Mouse (Mus musculus) skeletal muscle tissue, adult 2 months (tissue): ENCODE results near the gene Tas2r119.
A peak's percentile ranks its signal among the peaks of the same experiment; 100 is the strongest.
"Not testable (repeated sequence)": the region's sequence is repeated elsewhere in the genome, so short reads cannot be mapped to it uniquely, and the experiment has no call there.

Experiments
- DNase-seq: peaks from one replicate; pipeline ENCODE4 v3.0.0-alpha.2; 2012; ENCODE audit warnings: low read depth, low spot score

Gene Tas2r119

DNA sequence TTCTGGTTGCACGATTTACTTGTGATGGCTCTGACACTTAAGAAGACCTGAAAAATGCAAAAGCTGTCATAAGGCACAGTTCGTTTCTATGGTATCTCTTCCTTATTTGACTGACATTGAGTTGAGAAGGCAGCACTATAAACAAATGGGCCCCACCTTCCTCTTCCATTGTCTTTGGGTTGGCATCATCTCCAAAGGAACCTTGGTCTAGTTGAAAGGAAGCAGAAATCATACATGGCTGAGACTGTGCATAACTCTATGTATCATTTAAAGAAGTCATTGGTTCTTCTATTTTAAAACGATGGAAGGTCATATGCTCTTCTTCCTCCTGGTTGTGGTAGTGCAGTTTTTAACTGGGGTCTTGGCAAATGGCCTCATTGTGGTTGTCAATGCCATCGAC, at the start of gene Tas2r119:
Tas2r119 (plus strand) TSS at position 301 of the 400 bp plus-strand sequence.
- DNase-seq = no peak

DNA sequence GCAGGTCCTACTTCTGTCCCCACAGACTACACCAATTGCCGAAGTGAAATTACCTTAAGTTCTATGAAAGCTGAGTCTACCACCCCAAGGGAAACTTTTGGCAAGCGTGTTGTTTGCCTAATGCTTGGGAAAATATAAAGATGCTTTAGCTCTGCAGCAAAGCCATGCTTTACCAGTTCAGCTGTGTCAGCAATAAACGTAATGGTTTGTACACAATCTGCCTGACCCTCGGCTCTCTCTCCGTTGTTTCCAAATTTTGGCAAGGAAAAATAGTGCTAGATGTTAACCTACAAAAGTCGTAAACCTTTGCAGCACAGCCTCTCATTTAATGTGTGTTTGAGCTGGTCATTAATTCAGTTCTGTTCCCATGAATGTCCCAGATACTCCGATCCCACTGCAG, 44.8 kb upstream of the Tas2r119 start:
- DNase-seq = no peak

DNA sequence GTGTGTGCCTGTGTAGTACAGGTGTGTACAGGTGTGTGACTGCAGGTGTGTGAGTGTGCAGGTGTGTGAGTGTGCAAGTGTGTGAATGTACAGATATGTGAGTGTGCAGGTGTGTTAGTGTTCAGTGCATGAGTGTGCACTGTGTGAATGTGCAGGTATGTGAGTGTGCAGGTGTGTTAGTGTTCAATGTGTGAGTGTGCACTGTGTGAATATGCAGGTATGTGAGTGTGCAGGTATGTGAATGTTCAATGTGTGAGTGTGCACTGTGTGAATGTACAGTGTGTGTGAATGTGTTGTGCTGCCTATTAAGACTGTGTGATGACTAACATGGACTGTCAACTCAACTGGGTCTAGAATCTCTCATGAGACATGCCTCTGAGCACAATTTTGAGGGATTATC, 35.4 kb upstream of the Tas2r119 start:
- DNase-seq = no peak

DNA sequence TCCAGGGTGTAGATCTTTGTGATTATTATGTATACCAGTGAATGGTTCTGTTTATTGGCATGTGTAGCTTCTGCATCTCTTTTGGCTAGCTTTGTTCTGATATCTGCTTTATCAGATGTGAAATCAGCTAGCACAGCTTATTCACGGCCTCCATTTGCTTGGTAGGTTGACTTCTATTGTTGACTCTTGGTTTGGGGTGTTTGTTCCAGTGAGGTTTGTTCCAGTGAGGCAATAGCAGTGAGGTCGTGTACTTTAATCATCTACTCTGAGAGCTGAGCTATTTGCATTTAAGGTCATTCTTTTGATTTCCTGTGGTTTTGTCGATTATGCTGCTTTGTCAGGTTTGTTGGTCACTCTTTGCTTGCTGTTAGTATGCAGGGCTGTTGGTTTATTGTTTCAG, 32.8 kb upstream of the Tas2r119 start:
- DNase-seq = no peak

DNA sequence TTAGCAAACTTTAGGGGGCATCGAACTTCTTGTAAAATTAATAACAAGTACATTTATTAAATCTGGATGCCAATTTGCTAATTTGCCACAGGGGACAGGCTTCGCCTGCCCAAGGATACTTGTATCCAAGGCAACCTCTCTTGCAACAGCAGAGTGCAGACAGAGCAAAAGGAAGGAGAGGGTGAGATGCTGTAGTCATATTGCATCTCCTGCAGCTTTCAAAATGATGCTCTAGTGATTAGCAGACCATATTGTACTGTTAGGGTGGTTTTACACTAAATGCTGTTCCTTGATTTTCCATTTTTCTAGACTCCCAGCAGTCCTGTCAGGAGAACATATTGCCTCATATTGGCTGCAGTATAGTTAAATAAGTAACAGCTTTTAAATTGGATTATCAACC, 23.7 kb upstream of the Tas2r119 start:
- DNase-seq = no peak

DNA sequence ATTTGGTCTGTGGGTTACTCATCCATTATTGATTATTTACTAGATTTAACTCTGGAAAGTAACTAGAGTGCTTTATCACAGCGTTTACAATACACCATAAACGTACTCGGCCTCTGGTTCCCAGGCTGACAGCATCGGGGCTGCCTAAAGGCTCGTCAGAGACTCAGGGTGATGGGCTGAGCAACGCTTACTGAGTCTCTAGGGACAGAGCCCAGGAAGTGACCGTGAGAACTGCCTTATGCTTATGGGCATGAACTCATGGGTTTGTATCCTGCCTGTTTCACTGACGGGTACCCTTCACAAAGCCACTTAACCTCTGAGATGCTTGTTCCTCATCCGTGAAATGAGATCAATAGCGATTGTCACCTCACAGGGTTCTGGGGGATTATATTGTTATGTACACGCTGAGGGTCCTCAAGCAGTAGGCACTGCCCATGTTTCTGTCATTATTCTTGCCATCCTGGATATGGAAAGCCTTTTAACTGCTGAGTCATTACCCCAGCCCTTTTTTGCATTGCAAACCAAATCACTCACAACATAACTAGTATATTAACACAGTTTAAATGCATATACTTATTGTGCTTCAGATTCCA, 23.1 kb upstream of the Tas2r119 start:
- DNase-seq = no peak

DNA sequence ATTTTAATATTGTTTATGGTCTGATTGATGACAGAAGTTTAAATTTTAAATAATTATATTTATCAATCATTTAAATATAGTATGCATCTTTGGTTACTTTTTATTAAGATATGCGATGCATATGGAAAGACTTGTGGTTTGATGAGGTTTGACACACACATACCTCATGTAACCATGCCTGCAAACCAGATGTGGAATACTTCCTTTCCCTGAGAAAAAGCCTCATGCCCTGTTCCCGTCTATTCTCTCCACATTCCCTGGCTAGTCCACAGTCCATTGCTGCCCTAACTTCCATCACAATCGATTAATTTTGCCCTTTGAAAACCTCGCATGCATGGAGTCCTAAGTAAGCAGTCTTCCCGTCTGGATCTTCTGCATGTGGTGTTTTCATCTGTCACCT, 21.0 kb upstream of the Tas2r119 start:
- DNase-seq = no peak

DNA sequence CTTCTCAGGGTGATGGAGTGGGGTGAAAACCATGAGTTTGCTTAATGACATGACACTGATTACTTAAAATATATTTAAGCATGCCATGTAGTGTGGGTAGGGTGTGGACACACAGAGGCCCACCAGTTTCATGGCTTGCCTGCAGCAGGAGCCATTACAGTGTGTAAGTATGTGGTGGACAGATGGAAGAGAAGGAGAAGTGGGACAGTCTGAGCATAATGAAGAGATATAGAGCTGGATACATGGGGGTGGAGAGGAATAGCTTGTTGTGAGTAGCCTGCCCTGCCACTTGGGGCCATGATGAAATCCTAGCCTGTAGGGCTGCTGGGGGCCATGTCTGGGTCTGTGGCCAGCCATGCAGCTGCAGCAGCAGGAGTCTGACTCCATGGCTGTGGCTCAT, 16.8 kb upstream of the Tas2r119 start:
- no peak for DNase-seq

DNA sequence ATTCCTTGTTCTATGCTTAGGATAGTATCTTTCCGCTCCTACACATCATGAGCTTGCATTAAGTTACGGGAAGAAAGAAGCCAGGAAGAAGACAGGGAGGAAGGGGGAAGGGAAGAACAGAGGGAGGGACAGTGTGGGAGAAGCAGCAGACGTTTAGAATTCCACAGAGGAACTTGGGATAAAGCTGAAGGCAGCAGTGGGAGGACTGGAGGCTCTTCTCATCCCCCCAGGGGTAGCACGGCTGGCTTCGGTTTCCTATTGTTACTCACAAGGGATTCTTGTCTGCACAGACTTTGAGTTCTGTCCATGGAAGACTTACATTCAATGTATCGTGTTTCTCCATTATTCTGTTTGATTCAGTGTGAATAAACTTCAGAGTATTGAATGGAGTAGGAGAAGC, 5.3 kb upstream of the Tas2r119 start:
- no peak for DNase-seq

DNA sequence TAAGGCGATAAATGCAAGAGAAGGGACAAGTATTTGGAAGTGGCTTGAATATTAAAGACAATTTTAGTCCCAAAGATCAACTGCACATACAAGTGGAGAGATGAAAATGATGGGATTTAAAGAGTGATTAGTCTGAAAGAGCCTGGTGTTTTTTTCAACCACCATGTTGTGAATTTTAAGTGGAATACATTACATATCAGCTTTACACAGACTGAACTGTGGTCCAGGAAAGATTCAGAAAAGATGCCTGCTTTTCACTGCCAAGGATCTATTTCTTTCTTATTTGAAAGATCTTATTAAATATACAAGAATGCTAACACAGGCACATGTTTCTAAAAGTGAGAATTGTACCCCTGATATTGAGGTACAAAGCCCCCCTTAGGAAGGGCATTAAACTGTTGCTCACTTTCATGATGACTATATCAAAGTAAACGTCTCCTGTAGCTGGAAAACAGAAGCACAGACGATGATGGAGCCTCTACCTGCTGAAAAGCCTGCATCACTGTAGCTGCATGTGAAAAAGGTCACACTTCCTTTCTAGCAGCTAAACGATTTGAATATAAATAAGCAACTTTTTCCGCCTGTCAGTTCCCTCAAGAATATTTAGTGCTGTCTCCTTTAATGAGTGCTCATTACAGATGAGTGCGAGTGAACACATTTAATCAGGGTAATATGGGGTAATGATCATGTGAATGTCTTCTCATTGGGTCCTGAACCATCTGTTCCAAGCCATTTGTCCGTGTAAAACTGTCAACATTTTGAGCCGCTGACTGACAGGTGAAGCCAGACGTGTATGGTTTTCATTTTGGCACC, 4.7 kb upstream of the Tas2r119 start:
- no peak for DNase-seq

DNA sequence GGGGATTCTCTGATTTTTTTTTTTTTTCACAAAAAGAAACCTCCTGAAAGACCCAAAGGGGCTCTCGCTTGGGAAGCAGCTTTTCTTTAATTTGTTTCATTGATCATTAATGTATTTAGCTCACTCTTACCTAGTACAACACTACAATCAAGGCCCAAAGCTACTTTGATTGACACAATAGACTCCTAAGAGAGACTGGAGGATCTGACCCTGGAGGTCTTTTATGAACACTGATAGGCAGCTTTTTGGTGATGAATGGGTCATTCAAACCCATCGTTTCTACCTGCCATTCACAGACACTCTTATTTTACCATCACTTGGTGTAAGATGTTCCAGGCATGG, 4.1 kb upstream of the Tas2r119 start:
- DNase-seq = no peak

DNA sequence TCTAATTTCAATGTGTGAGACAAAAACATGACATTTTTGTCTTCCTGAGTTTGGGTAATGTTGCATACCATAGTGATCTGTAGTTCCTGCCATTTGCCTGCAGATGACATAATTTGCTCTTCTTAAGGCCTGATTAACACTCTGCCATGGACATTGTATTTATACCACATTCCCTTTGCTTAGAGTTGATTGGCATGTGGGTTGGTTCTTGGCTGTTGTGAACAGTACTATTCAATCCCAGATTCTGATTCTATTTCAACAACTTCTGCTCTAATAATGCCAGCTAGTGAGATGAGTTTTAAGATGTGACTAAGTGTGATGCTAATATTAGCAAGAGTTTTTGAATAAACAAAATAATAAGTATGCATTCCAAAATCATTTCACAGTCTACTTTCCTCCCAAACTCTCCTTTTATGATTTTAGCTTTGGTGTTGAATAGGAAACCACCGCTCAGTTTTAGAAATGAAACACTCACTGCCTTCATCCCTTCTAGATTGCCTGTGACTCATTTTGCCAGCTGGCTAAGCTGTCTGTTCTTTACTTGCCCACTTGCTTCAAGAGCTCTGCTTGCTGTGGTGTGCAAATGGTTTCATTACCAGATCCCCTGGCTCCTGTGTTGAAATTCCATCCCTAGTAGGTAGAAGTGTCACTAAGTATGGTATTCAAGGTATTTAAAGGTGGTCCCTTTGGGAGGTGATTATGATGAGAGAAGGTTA, 3.1 kb downstream of the Tas2r119 start:
- DNase-seq = no peak

DNA sequence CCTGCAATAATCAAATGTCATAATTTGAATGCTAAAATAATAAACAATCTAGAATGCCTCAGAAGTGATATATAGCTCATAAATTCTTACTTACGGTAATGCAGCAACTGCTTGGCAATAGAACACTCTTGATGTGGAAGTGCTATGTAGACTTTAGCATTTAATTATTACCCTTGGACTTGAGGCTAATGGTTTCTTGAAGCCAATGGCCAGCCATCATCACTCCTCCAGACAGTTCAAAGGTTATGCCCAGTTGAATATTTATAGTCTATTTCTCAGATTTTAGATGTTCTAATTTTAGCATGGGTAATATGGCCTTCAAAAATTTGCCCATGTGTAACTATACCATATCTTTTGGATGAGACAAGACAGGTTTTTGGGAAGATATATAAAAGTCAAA, 4.9 kb downstream of the Tas2r119 start:
- DNase-seq = no peak

DNA sequence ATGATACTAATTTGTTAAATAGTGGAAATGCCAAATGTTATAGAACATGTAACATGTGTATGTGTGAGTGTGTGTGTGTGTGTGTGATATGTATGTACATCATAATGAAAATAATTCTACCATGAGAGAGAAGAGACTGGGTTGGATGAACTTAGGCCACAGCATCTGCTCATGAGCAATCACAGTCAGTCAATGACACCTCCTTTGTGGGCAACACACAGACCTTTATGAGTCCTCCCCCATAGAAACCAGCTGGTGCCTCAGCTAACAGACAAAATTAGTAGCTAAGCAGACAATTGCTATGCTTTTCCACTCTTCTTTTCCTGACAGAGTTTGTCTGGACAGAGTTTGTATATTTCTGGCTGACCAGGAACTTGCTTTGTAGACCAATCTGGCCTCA, 7.9 kb downstream of the Tas2r119 start:
- no peak for DNase-seq

DNA sequence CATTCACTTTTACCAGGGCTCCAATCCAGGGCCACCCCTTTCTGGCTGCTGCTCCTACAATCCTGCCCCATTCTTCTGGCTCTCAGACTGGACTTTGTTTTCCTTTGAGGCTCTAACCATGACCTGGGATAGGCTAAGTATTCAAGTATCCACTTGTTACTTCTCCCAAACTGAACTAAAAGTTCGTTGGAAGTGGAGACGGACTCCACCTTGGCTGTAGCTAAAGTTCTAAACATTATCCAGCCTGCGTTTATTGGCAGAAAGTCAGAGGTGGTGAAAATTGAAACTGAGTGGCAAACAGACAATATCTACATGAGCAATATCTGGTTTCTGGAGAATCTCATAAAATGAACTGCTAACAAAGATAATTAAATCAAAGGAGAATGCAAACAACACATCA, 12.8 kb downstream of the Tas2r119 start:
- DNase-seq = no peak

DNA sequence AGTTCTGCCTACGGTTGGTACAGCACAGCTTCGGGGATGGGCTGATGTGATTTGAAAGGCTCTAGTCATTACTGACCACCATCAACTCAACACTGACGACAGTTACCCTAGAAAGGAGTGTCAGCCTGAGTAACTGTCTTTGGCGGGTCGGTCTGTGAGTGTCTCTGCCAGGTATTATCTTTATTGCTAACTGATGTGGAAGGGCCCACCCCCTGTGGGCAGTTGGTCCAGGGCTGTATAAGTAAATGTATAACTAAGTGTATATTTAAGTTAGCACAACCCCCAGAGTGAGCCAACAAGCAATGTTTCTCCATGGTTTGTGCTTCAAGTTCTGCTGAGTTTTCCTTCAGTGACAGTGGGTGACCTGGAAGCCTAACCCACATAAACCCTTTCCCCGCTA, 13.3 kb downstream of the Tas2r119 start:
- no peak for DNase-seq

DNA sequence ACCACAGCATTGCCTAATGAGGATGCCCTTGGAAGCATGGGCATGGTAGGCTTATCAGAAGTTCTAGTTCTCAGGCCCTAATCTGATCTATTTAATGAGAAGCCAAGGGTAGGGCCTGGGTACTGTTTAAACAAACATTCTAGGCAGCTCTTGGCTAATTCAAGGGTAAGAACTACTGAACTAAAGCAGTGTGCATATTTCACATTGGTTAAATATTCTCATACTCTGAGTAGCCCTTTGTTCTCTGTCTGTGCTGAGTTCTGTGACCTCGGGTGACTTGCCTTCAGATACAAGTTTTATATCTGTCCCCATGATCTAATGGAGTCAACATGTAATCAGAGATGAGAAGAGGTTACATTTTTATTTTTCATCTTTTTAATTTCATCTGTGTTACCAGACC, 15.9 kb downstream of the Tas2r119 start:
- no peak for DNase-seq

DNA sequence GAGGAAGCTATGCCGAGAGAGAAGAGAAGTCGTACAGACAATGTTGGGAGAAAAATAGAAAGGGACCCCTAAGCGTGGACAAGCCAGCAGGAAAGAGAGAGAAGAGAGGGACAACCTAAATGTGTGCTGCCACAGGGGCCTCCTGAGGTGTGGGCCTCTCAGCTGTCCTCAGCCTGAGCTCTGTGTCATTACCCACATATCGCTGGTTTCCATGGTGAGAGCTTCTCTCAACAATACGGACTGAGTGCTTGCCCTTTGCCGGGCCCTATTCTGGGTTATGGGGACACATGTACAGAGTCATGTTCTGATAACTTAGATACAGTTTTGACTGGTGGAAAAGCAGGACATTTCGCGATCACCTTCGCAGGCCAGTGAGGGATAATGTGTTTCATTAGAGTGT, 21.0 kb downstream of the Tas2r119 start:
- DNase-seq = no peak

DNA sequence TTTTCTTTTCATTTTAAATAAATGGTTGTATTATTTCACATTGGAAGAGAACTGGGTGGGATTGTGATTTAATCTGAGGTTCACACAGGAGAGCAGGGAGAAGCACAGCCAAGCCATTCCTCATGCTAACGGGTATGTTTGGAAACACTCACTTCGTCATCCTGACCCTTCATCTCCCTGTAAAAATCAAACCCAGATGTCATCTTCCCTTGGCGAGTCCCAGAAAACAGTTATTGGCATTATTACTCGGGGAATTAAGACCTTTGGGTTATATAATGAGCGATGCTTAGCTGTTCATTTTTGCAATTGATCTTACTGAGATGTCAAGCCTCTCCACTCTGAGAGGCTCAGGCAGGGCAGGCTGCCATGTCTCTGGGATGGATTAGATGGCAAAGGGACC, 21.5 kb downstream of the Tas2r119 start:
- peak; percentile 48 for DNase-seq

DNA sequence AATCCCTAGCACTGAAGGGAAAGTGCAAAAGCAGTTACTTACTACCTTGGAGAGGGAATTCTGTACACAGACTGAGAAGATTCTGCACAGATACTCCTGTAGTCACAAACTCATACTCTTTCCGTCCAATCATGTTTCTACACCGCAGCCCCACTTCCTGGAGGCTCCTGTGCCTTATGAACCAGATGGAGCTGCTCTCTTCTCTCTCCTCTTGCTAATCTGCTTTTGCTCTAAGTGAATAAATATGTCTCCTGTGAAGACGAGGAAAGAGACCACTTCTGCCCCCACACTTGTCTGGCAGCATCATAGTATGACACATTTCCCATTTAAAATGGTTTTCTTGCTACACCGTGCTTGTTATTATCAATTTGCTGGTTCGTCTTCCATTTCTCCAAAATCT, 26.2 kb downstream of the Tas2r119 start:
- DNase-seq = no peak

DNA sequence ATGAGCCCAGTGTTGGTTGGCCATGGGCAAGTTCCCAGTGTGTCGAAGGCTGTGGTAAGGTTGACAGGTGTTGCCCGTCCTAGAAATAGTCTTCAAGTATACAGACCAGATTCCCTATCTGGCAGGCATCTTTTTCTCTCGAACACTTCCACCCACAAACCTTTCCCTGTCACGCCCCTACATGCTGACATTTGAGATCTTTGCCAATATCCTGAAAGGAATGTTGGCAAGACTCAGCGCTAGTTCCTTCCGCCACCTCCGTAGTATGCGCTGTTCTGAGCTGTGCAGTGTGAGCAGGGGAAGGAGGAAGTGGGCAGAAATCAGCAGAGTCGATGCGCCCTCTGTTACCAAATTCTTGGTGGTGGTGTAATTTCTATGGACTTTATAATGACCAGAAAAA, 27.8 kb downstream of the Tas2r119 start:
- no peak for DNase-seq

DNA sequence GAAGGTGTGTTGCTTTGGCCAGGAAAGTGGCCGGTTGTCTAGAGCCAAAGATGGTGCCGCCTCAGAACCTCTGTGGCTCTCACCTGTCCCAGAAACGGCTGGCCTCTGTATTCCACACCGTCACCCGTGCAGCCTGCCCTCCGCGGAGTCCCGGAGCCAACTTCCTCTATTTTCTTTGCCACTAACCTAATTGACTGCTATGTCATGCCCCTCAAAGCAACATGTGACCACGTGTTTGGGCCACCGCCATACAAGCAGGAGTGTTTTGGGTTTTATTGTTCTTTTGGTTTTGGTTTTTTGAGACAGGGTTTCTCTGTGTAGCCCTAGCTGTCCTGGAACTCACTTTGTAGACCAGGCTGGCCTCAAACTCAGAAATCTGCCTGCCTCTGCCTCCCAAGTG, 37.6 kb downstream of the Tas2r119 start:
- not testable (repeated sequence) for DNase-seq

DNA sequence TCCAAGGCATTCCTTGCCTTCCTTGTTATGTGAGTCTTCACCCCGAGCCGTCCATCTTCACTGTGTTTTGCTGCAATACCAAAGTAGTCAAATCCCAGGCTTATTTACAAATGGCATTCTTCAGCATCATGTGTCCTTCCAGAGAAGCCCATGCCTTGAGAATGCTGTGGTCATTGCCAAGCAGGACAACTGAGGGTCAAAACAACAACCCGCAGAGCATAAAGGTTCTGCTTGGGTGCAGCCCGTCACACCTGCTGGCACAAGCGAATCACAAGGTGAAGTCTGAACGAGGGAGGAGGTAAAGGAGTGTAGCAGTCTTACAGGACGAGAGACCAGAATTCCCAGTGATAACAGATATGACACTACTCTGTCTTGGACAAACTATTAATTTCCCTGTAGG, 45.9 kb downstream of the Tas2r119 start:
- no peak for DNase-seq
